Mouse (Mus musculus) limb, embryonic 14.5 days (tissue): ENCODE measurements around the gene Nudt17. TPM values are rescaled to one million over a fixed set of nuclear protein-coding genes. Genes with fewer than 3 reads are reported as not detected.
A peak's percentile ranks its signal among the peaks of the same experiment; 100 is the strongest.

Source experiments
- ATAC-seq: fragments of 200-750 bp; cut with Nextera tagmentation; 2 replicates; pipeline ENCODE4 v1.8.0; 2017; ENCODE audit warnings: low read depth, moderate number of reproducible peaks, moderate TSS enrichment; ENCODE audit not compliant: low FRiP score
- DNase-seq: peaks from one replicate; pipeline ENCODE4 v3.0.0-alpha.2; 2015; ENCODE audit warnings: low spot score
- H3K27ac ChIP-seq: fragments of 300-500 bp; sonication (generic); replicated peaks from 2 replicates; pipeline ENCODE4 v1.5.1; 2014; ENCODE audit warnings: low read depth, mild to moderate bottlenecking, low read length, moderate library complexity, mixed read lengths
- H3K27me3 ChIP-seq: fragments of 300-500 bp; sonication (generic); 2 replicates; pipeline ENCODE4 v1.6.1; 2014; ENCODE audit warnings: low read length, mixed read lengths; ENCODE audit not compliant: control insufficient read depth, insufficient read depth
- H3K36me3 ChIP-seq: fragments of 300-500 bp; sonication (generic); 2 replicates; pipeline ENCODE4 v1.6.1; 2014; ENCODE audit warnings: mild to moderate bottlenecking, low read length, moderate library complexity, mixed read lengths; ENCODE audit not compliant: control insufficient read depth, insufficient read depth
- H3K4me1 ChIP-seq: fragments of 300-500 bp; sonication (generic); 2 replicates; pipeline ENCODE4 v1.6.1; 2014; ENCODE audit warnings: antibody characterized with exemption, low read length, mixed read lengths; ENCODE audit not compliant: control insufficient read depth, insufficient read depth
- H3K4me2 ChIP-seq: fragments of 300-500 bp; sonication (generic); replicated peaks from 2 replicates; pipeline ENCODE4 v1.6.1; 2014; ENCODE audit warnings: low read depth, mild to moderate bottlenecking, low read length, moderate library complexity; ENCODE audit not compliant: severe bottlenecking
- H3K4me3 ChIP-seq: fragments of 300-500 bp; sonication (generic); replicated peaks from 2 replicates; pipeline ENCODE4 v1.5.1; 2014; ENCODE audit warnings: low read length
- H3K9ac ChIP-seq: fragments of 300-500 bp; sonication (generic); 2 replicates; pipeline ENCODE4 v1.6.1; 2014; ENCODE audit warnings: mild to moderate bottlenecking, low read depth, low read length, moderate library complexity; ENCODE audit not compliant: severe bottlenecking
- H3K9me3 ChIP-seq: fragments of 300-500 bp; sonication (generic); 2 replicates; pipeline ENCODE4 v1.6.1; 2016; ENCODE audit warnings: low read length; ENCODE audit not compliant: control insufficient read depth
- POLR2A ChIP-seq: fragments of 200-500 bp; IDR thresholded peaks from 2 replicates; pipeline ENCODE4 v1.8.0; 2012; ENCODE audit warnings: inconsistent platforms, mild to moderate bottlenecking, moderate library complexity, borderline replicate concordance; ENCODE audit not compliant: insufficient read depth, insufficient read length; ENCODE audit errors: extremely low read depth
- WGBS: fragments of 180-500 bp; shearing (Covaris S2); extraction: QIAGEN DNeasy Blood & Tissue Kit; methylation state at CpG from one replicate; pipeline ENCODE4 v1.1.7; 2014; 5-methylcytosine and 5-hydroxymethylcytosine counted together
- polyA plus RNA-seq, 2 experiments: library from polyadenylated mRNA; depleted of rRNA in 1 of 2; stranded (reverse) in 1 of 2; unstranded in 1 of 2; fragments of >200 nt; fragmentation: Nextera tagmentation in 1 of 2; extraction: Ambion mirVana in 1 of 2; gene quantifications; 2 replicates each; pipeline versions ENCODE4 v1.2.1 to v1.2.3; 2012 to 2014

Nudt17 gene
- polyA plus RNA-seq, 2 experiments, result 8.3 to 13.5 TPM

DNA sequence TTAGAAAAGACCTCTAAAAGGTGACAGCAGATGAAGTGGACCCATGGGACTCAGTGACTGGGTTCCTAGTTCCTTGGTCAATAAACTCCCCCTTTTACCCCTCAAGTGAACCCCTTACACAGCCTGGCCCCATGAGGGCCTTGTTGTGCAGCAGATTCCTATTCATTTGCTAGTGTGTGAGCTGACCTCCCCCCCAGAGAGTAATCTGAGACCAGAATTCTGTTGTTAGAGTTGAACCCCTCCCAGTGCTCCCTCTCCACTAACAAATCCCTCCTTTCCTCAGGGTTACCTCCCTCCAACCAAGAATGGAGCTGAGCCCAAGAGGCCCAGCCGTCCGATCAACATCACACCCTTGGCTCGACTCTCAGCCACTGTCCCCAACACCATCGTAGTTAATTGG is 7.4 kb downstream of the Nudt17 start:
- no peak overlapping the region for H3K4me2 ChIP-seq
- H3K36me3 ChIP-seq, result peaks cover 62% of the 10 kb centered on the region
- TF ChIP-seq POLR2A, result no peak
- no peak overlapping the region for H3K4me3 ChIP-seq
- H3K4me1 ChIP-seq, result peaks cover 10% of the 10 kb centered on the region
- no peak overlapping the region for H3K9ac ChIP-seq
- DNase-seq, result no peak
- ATAC-seq, result no peak
- H3K9me3 ChIP-seq, result no peaks in the 10 kb centered on the region
- no peak overlapping the region for H3K27ac ChIP-seq
- H3K27me3 ChIP-seq, result no peaks in the 10 kb centered on the region
- WGBS, result 81% methylated on average over 4 of the region's 4 CpGs

DNA sequence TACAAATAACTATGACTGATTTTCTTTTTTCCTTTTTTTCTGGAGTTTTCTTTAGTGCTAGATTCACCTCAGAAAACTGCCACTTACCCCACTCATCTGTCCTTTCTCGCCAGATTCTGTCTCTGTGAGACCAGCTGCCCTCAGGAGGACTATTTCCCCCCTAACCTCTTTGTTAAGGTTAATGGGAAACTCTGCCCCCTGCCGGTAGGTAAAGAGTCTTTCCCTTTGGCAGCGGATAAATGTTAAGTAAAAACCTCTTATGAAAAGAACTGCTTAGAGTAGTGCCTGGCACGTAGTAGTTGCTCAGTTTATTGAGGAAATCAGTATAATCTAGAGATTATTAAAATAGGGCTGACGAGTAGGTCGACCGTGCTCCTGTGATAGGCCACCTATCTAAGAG is 8.0 kb downstream of the Nudt17 start:
- peaks cover 60% of the 10 kb centered on the region for H3K36me3 ChIP-seq
- no peak for TF ChIP-seq POLR2A
- no peak overlapping the region for H3K4me2 ChIP-seq
- no peak overlapping the region for H3K9ac ChIP-seq
- DNase-seq, result no peak
- no peaks in the 10 kb centered on the region for H3K27me3 ChIP-seq
- WGBS, result 56% methylated on average over 7 of the region's 7 CpGs
- no peak overlapping the region for H3K27ac ChIP-seq
- no peak for ATAC-seq
- peaks cover 14% of the 10 kb centered on the region for H3K4me1 ChIP-seq
- no peak overlapping the region for H3K4me3 ChIP-seq
- H3K9me3 ChIP-seq, result no peaks in the 10 kb centered on the region

DNA sequence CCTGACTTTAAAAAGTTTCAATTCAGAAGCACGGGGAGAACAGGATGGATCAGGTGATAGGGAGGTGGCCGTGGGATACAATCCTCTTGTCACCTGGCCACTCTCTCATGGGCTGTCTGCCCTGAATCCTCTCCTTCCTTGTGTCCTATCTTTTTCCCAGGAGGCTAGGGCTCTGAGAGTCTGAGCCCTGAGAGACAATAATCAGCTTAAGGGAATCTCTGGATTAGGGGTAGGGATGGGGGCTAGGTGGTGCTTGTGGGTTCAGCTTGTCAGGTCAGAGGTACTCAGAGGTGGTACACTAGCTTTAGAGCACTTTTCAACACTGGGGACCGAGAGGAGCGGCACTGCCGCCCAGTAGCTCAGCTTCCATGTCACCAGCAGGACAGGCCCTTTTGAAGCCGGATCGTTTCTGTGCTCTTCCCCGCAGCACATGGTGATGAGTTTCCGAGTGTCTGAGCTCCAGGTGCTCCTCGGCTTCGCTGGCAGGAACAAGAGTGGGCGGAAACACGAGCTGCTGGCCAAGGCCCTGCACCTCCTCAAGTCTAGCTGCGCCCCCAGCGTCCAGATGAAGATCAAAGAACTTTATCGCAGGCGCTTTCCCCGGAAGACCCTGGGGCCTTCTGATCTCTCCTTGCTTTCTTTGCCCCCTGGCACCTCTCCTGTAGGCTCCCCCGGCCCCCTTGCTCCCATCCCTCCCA is 9.2 kb downstream of the Nudt17 start:
- Histone ChIP-seq H3K4me3 (no peak overlapping the region), H3K36me3 (peaks cover 48% of the 10 kb centered on the region), H3K27ac (no peak overlapping the region), H3K4me2 (no peak overlapping the region), H3K9ac (no peak overlapping the region; the same call in 1 of the 2 replicates), H3K9me3 (no peaks in the 10 kb centered on the region), H3K4me1 (peaks cover 14% of the 10 kb centered on the region), H3K27me3 (no peaks in the 10 kb centered on the region)
- 29% methylated on average over 19 of the region's 19 CpGs for WGBS
- ATAC-seq (no peak), DNase-seq (no peak)
- TF ChIP-seq POLR2A, result no peak

DNA sequence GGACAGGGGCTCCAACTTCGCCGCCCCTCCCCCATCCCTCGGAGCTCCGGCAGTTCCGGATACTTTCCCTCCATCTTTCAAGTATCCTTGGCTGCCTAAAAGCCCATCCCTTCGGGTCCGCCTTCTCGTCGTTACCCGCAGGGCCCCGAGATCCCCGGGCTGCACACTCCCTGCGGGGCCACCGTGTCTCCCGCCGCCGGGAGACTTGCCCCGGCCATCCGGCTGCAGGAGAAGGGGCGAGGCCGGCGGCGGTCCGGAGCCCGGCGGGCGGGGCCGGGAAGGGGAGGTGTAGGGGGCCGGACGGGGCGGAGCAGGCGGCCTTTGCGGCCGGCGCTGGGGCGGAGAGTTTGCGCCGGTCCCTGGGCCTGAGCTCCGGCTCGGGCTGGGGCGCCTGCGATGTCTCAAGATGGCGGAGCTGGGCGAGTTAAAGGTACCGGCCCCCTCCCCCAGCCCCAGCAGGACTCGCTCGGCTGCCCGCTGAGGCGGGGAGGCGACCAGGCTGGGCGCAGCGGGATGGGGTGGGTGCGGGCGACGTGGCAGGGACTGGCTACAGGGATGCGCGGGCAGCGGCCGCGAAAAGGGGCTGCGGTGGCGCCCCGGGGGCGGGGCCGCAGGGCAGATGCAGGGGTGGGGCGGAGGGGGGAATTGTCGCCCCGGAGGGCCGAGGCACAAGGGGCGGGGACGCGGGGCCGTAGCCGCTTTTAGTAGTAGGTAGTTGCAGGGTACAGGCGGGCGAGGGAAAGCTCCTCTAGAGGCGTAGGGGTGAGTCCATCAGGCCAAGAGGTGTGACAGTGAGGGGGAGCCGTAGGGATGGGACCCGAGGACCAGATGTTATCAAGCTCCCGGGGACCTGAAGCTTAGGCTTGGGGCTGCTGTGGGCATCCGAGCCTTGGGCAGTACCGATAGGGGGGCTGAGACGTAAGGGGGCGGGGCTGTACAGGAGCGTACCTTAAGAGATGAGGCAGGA is 11.3 kb downstream of the Nudt17 start:
- Histone ChIP-seq H3K4me2 (peak overlapping the region; percentile 72), H3K4me3 (peak overlapping the region; percentile 81), H3K4me1 (peaks cover 14% of the 10 kb centered on the region), H3K9ac (peak overlapping the region; percentile 79), H3K36me3 (peaks cover 28% of the 10 kb centered on the region), H3K27me3 (no peaks in the 10 kb centered on the region), H3K9me3 (no peaks in the 10 kb centered on the region), H3K27ac (peak overlapping the region; percentile 91)
- TF ChIP-seq POLR2A, result peak; percentile 64; the same call in 1 of the 2 replicates
- 2% methylated on average over 61 of the region's 85 CpGs for WGBS
- peak; percentile 89 for DNase-seq
- peak; percentile 92 for ATAC-seq

DNA sequence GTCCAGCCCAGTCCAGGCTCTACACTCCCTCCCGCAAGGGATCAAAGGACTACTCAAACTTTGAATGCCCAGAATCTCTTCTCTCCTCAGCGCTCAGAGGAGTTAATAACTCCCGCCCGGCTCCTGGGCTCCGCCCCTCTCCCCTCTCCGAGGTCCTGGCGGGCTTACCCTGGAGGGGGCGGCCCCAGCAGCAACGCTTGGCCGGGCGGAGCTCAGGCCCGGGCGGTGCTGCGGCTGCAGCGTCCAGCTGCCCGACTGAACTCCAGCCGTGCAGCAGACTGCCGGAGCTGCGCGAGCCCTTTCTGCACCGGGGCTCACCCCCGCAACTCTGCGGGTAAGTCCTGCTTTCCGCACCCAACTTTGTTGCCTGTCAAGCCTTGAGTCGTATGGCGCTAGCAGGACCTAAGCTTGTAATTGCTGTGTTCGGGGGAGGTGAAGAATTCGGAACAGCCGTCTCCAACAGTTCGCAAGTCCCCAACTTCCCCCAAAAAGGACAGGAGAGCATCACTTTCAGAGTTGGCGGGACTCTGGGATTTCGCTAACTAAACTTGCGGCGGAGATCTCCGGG is 12.1 kb downstream of the Nudt17 start, which contains the start of gene Pias3:
Gene Pias3 (plus strand): TSS at position 187 of the 568 bp plus-strand sequence.
- ATAC-seq, result peak; percentile 85
- H3K9me3 ChIP-seq, result no peaks in the 10 kb centered on the region
- H3K27me3 ChIP-seq, result no peaks in the 10 kb centered on the region
- peak within 1 kb of the TSS; percentile 79 for H3K9ac ChIP-seq
- under 1% methylated on average over 35 of the region's 35 CpGs for WGBS
- peak within 1 kb of the TSS; percentile 91 for H3K27ac ChIP-seq
- peak; percentile 88 for DNase-seq
- H3K4me1 ChIP-seq, result peaks cover 14% of the 10 kb centered on the region
- peak within 1 kb of the TSS; percentile 81 for H3K4me3 ChIP-seq
- H3K4me2 ChIP-seq, result peak within 1 kb of the TSS; percentile 72
- peaks cover 20% of the 10 kb centered on the region for H3K36me3 ChIP-seq
- 0 out of 2 replicates have a peak, but pooled peaks have one; percentile 70 for TF ChIP-seq POLR2A
